ENCODE assay signal across 8 mouse cellular contexts in genomic region chr7:19326359-19326758, GRCm38 (mm10). TPM values are rescaled to one million over a fixed set of nuclear protein-coding genes. Genes with fewer than 3 reads are reported as not detected.
A peak's percentile ranks its signal among the peaks of the same experiment; 100 is the strongest.
DNase-seq lines count a peak whose midpoint lies in the region; ATAC-seq and TF ChIP-seq lines count a peak whose summit lies in the region.

No protein-coding gene starts in this region.

- H3K9me3 ChIP-seq in forebrain, postnatal 0 days (ENCODE audit: low read length), result no peaks in the 10 kb centered on the region

- TF ChIP-seq CTCF in cerebellum, adult 2 months (IDR thresholded peaks at IDR 0.05; ENCODE audit: borderline replicate concordance, insufficient read depth, low read depth, low read length), result no peak
- no peak for TF ChIP-seq CTCF in forebrain, postnatal 0 days (IDR thresholded peaks at IDR 0.05; ENCODE audit: low read depth)

- peak; percentile 61 for ATAC-seq in forebrain, postnatal 0 days
- no peak for ATAC-seq in monocyte, adult 5-6 weeks (replicated peaks; ENCODE audit: insufficient number of reproducible peaks, low FRiP score, low TSS enrichment, poor library complexity, severe bottlenecking)

- H3K4me3 ChIP-seq in cerebellum, adult 2 months (replicated peaks; ENCODE audit: insufficient read depth, low read depth, low read length), result peak overlapping the region; percentile 71
- peak overlapping the region; percentile 37 for H3K4me3 ChIP-seq in forebrain, postnatal 0 days (ENCODE audit: low read depth, low read length)

- peak; percentile 62 for DNase-seq in T-cell, adult 2 months (ENCODE audit: low spot score)
- peak; percentile 73 to 76 for DNase-seq in cerebellum, adult 2 months
- peak; percentile 69 for DNase-seq in forebrain, postnatal 0 days
- peak; percentile 96 for DNase-seq in heart, postnatal 4 days
- DNase-seq in layer of hippocampus, postnatal 10 days (ENCODE audit: low spot score in 2 of 2), result peak; percentile 66 to 72
- peak; percentile 94 for DNase-seq in lung, postnatal 14 days
- DNase-seq in retina, embryonic 14.5 days (ENCODE audit: low spot score), result peak; percentile 92

- no peak for TF ChIP-seq POLR2A in cerebellum, adult 2 months (IDR thresholded peaks at IDR 0.05; ENCODE audit: borderline replicate concordance, insufficient read depth, low read length)

- H3K27me3 ChIP-seq in cerebellum, adult 2 months (ENCODE audit: control insufficient read depth, insufficient read depth, low read length), result no peaks in the 10 kb centered on the region
- H3K27me3 ChIP-seq in forebrain, postnatal 0 days (ENCODE audit: insufficient read depth, low read length), result no peaks in the 10 kb centered on the region

- H3K4me2 ChIP-seq in forebrain, postnatal 0 days (ENCODE audit: low read depth), result peak overlapping the region; percentile 57

- H3K27ac ChIP-seq in cerebellum, adult 2 months (ENCODE audit: insufficient read depth, low read length), result peak overlapping the region; percentile 73
- peak overlapping the region; percentile 51 for H3K27ac ChIP-seq in forebrain, postnatal 0 days (ENCODE audit: low read depth, low read length)

- no peaks in the 10 kb centered on the region for H3K36me3 ChIP-seq in forebrain, postnatal 0 days (ENCODE audit: insufficient read depth)

- 0 out of 2 replicates have a peak overlapping the region, but pooled peaks have one; percentile 39 for H3K9ac ChIP-seq in forebrain, postnatal 0 days

- WGBS in cerebellum, adult 2 months, result 1% methylated on average over 20 of the region's 20 CpGs
- under 1% methylated on average over 19 of the region's 20 CpGs for WGBS in forebrain, postnatal 0 days

- H3K4me1 ChIP-seq in cerebellum, adult 2 months (ENCODE audit: control insufficient read depth, insufficient read depth, low read length), result no peaks in the 10 kb centered on the region
- 0 out of 2 replicates have a peak, but pooled peaks cover 16% of the 10 kb centered on the region for H3K4me1 ChIP-seq in forebrain, postnatal 0 days (ENCODE audit: insufficient read depth)

RNA-seq across cellular contexts. Expression of gene Fosb, which starts 16.5 kb away (rescaled TPM):
- polyA plus RNA-seq in cerebellum, adult 2 months (2012; rRNA removed), result 0.67 and 0.71 TPM in 2 replicates
- total RNA-seq in forebrain, postnatal 0 days (2014; rRNA removed), result 1.6 and 5.1 TPM in 2 replicates
- 0.28 and 0.36 TPM in 2 replicates for polyA plus RNA-seq in forebrain, postnatal 0 days (2015; fragmentation: Nextera tagmentation; extraction: Ambion mirVana)
- under 1 TPM; 0.52 to 0.86 TPM for total RNA-seq in heart, postnatal 4 days (2021)
- total RNA-seq in layer of hippocampus, postnatal 10 days (2021), result 1 to 10 TPM; 1.4 to 2.0 TPM
- 30.9 to 43.8 TPM (median 36.9 TPM) in 3 replicates for total RNA-seq in monocyte, adult 5-6 weeks (2017)

RNA-seq across cellular contexts. Expression of gene Ercc1, which starts 18.2 kb away (rescaled TPM):
- polyA plus RNA-seq in cerebellum, adult 2 months (2012; rRNA removed), result 52.2 and 53.9 TPM in 2 replicates
- total RNA-seq in forebrain, postnatal 0 days (2014; rRNA removed), result 56.6 and 73.6 TPM in 2 replicates
- polyA plus RNA-seq in forebrain, postnatal 0 days (2015; fragmentation: Nextera tagmentation; extraction: Ambion mirVana), result 80.5 and 81.0 TPM in 2 replicates
- total RNA-seq in heart, postnatal 4 days (2021), result 10 to 100 TPM; 42.4 to 43.5 TPM
- 10 to 100 TPM; 43.1 to 43.9 TPM for total RNA-seq in layer of hippocampus, postnatal 10 days (2021)
- 15.0 to 19.8 TPM (median 18.0 TPM) in 3 replicates for total RNA-seq in monocyte, adult 5-6 weeks (2017)

RNA-seq across cellular contexts. Expression of gene Cd3eap, which starts 32.9 kb away (rescaled TPM):
- 12.6 and 12.7 TPM in 2 replicates for polyA plus RNA-seq in cerebellum, adult 2 months (2012; rRNA removed)
- 12.1 and 15.5 TPM in 2 replicates for total RNA-seq in forebrain, postnatal 0 days (2014; rRNA removed)
- 19.4 and 21.6 TPM in 2 replicates for polyA plus RNA-seq in forebrain, postnatal 0 days (2015; fragmentation: Nextera tagmentation; extraction: Ambion mirVana)
- total RNA-seq in heart, postnatal 4 days (2021), result 1 to 10 TPM; 9.0 to 9.5 TPM
- 10 to 100 TPM; 17.6 to 18.1 TPM for total RNA-seq in layer of hippocampus, postnatal 10 days (2021)
- total RNA-seq in monocyte, adult 5-6 weeks (2017), result 6.9 to 8.9 TPM (median 7.2 TPM) in 3 replicates

RNA-seq across cellular contexts. Expression of gene Ppp1r13l, which starts 33.2 kb away (rescaled TPM):
- polyA plus RNA-seq in cerebellum, adult 2 months (2012; rRNA removed), result 4.1 and 4.8 TPM in 2 replicates
- total RNA-seq in forebrain, postnatal 0 days (2014; rRNA removed), result 0.76 and 1.2 TPM in 2 replicates
- polyA plus RNA-seq in forebrain, postnatal 0 days (2015; fragmentation: Nextera tagmentation; extraction: Ambion mirVana), result 2.0 and 2.1 TPM in 2 replicates
- 10 to 100 TPM; 39.0 to 47.2 TPM for total RNA-seq in heart, postnatal 4 days (2021)
- total RNA-seq in layer of hippocampus, postnatal 10 days (2021), result 1 to 10 TPM; 3.4 to 4.5 TPM
- total RNA-seq in monocyte, adult 5-6 weeks (2017), result not detected in 3 replicates

RNA-seq across cellular contexts. Expression of gene Rtn2, which starts 43.9 kb away (rescaled TPM):
- polyA plus RNA-seq in cerebellum, adult 2 months (2012; rRNA removed), result 96.9 and 101 TPM in 2 replicates
- total RNA-seq in forebrain, postnatal 0 days (2014; rRNA removed), result 154 and 163 TPM in 2 replicates
- 126 and 136 TPM in 2 replicates for polyA plus RNA-seq in forebrain, postnatal 0 days (2015; fragmentation: Nextera tagmentation; extraction: Ambion mirVana)
- total RNA-seq in heart, postnatal 4 days (2021), result 10 to 100 TPM; 30.2 to 32.3 TPM
- total RNA-seq in layer of hippocampus, postnatal 10 days (2021), result 100 to 1,000 TPM; 118 to 127 TPM
- total RNA-seq in monocyte, adult 5-6 weeks (2017), result not detected in 3 replicates
